Mouse (Mus musculus): ENCODE data around the gene Pifo. TPM values are rescaled to one million over a fixed set of nuclear protein-coding genes. Genes with fewer than 3 reads are reported as not detected.
A peak's percentile ranks its signal among the peaks of the same experiment; 100 is the strongest.
"Not testable (repeated sequence)": the region's sequence is repeated elsewhere in the genome, so short reads cannot be mapped to it uniquely, and the experiment has no call there.

Pifo gene
- polyA plus RNA-seq, 1 experiment = 1.5 TPM

GRCm38 (mm10) chr3:105994730-105995129 lies 19.7 kb downstream of the Pifo start:
- Histone ChIP-seq H3K4me3 (ENCODE audit: insufficient read depth, low read length) (no peak overlapping the region), H3K4me1 (ENCODE audit: control insufficient read depth, insufficient read depth, low read length) (no peaks in the 10 kb centered on the region), H3K27ac (ENCODE audit: insufficient read depth, low read length) (no peak overlapping the region)
- TF ChIP-seq CTCF (IDR thresholded peaks at IDR 0.05; ENCODE audit: extremely low read depth, insufficient read depth, low read length) (no peak), POLR2A (IDR thresholded peaks at IDR 0.05; ENCODE audit: extremely low read depth, insufficient read depth, low read length) (no peak)

GRCm38 (mm10) chr3:105991653-105992283 lies 22.7 kb downstream of the Pifo start:
- TF ChIP-seq CTCF (IDR thresholded peaks at IDR 0.05; ENCODE audit: extremely low read depth, insufficient read depth, low read length) = peak; percentile 13; the same call in 1 of the 2 replicates
- no peak for TF ChIP-seq POLR2A (IDR thresholded peaks at IDR 0.05; ENCODE audit: extremely low read depth, insufficient read depth, low read length)
- H3K4me1 ChIP-seq (ENCODE audit: control insufficient read depth, insufficient read depth, low read length) = no peaks in the 10 kb centered on the region
- no peak overlapping the region for H3K27ac ChIP-seq (ENCODE audit: insufficient read depth, low read length)
- H3K4me3 ChIP-seq (ENCODE audit: insufficient read depth, low read length) = no peak overlapping the region

- H3K4me1 ChIP-seq (ENCODE audit: control insufficient read depth, insufficient read depth, low read length); H3K4me3 ChIP-seq (ENCODE audit: insufficient read depth, low read length); H3K27ac ChIP-seq (ENCODE audit: insufficient read depth, low read length): not testable (repeated sequence)
Observed at GRCm38 (mm10) chr3:105989611-105990010, 24.8 kb downstream of the Pifo start.

- Histone ChIP-seq H3K27ac (ENCODE audit: insufficient read depth, low read length) (no peak overlapping the region), H3K4me1 (ENCODE audit: control insufficient read depth, insufficient read depth, low read length) (no peaks in the 10 kb centered on the region), H3K4me3 (ENCODE audit: insufficient read depth, low read length) (no peak overlapping the region)
- TF ChIP-seq POLR2A (IDR thresholded peaks at IDR 0.05; ENCODE audit: extremely low read depth, insufficient read depth, low read length) (no peak), CTCF (IDR thresholded peaks at IDR 0.05; ENCODE audit: extremely low read depth, insufficient read depth, low read length) (no peak)
Observed at GRCm38 (mm10) chr3:105974174-105974573, 40.3 kb downstream of the Pifo start.

- no peak within 1 kb of the TSS for H3K27ac ChIP-seq (ENCODE audit: insufficient read depth, low read length)
- TF ChIP-seq CTCF (IDR thresholded peaks at IDR 0.05; ENCODE audit: extremely low read depth, insufficient read depth, low read length) (no peak), POLR2A (IDR thresholded peaks at IDR 0.05; ENCODE audit: extremely low read depth, insufficient read depth, low read length) (no peak)
- no peaks in the 10 kb centered on the region for H3K4me1 ChIP-seq (ENCODE audit: control insufficient read depth, insufficient read depth, low read length)
- H3K4me3 ChIP-seq (ENCODE audit: insufficient read depth, low read length) = no peak within 1 kb of the TSS
Observed at GRCm38 (mm10) chr3:105973411-105973810, 41.0 kb downstream of the Pifo start, which contains the start of gene Ovgp1. Gene Ovgp1 (plus strand): TSS chr3:105973711.

- Histone ChIP-seq H3K4me1 (ENCODE audit: control insufficient read depth, insufficient read depth, low read length) (no peaks in the 10 kb centered on the region), H3K4me3 (ENCODE audit: insufficient read depth, low read length) (no peak overlapping the region), H3K27ac (ENCODE audit: insufficient read depth, low read length) (no peak overlapping the region)
- TF ChIP-seq POLR2A (IDR thresholded peaks at IDR 0.05; ENCODE audit: extremely low read depth, insufficient read depth, low read length) (no peak), CTCF (IDR thresholded peaks at IDR 0.05; ENCODE audit: extremely low read depth, insufficient read depth, low read length) (no peak)
Observed at GRCm38 (mm10) chr3:105971831-105972446, 42.5 kb downstream of the Pifo start.

GRCm38 (mm10) chr3:105960700-105961099 lies 53.7 kb downstream of the Pifo start:
- Histone ChIP-seq H3K27ac (ENCODE audit: insufficient read depth, low read length) (no peak overlapping the region), H3K4me3 (ENCODE audit: insufficient read depth, low read length) (no peak overlapping the region), H3K4me1 (ENCODE audit: control insufficient read depth, insufficient read depth, low read length) (peaks cover 6% of the 10 kb centered on the region; the same call in 1 of the 2 replicates)
- no peak for TF ChIP-seq CTCF (IDR thresholded peaks at IDR 0.05; ENCODE audit: extremely low read depth, insufficient read depth, low read length)
- no peak for TF ChIP-seq POLR2A (IDR thresholded peaks at IDR 0.05; ENCODE audit: extremely low read depth, insufficient read depth, low read length)

- TF ChIP-seq CTCF (IDR thresholded peaks at IDR 0.05; ENCODE audit: extremely low read depth, insufficient read depth, low read length) (no peak), POLR2A (IDR thresholded peaks at IDR 0.05; ENCODE audit: extremely low read depth, insufficient read depth, low read length) (no peak)
- Histone ChIP-seq H3K27ac (ENCODE audit: insufficient read depth, low read length) (peak within 1 kb of the TSS; percentile 96), H3K4me3 (ENCODE audit: insufficient read depth, low read length) (peak within 1 kb of the TSS; percentile 94), H3K4me1 (ENCODE audit: control insufficient read depth, insufficient read depth, low read length) (peaks cover 6% of the 10 kb centered on the region; the same call in 1 of the 2 replicates)
Observed at GRCm38 (mm10) chr3:105959999-105960398, 54.4 kb downstream of the Pifo start, which contains the start of gene Atp5f1. Gene Atp5f1 (minus strand): TSS chr3:105960099.

- TF ChIP-seq CTCF (IDR thresholded peaks at IDR 0.05; ENCODE audit: extremely low read depth, insufficient read depth, low read length) (no peak), POLR2A (IDR thresholded peaks at IDR 0.05; ENCODE audit: extremely low read depth, insufficient read depth, low read length) (no peak)
Observed at GRCm38 (mm10) chr3:105959585-105959984, 54.9 kb downstream of the Pifo start.

GRCm38 (mm10) chr3:105958974-105959580 lies 55.4 kb downstream of the Pifo start, which contains the start of gene Wdr77:
Gene Wdr77 (plus strand): TSS chr3:105959369.
- H3K4me3 ChIP-seq (ENCODE audit: insufficient read depth, low read length) = peak within 1 kb of the TSS; percentile 94
- peak within 1 kb of the TSS; percentile 96 for H3K27ac ChIP-seq (ENCODE audit: insufficient read depth, low read length)
- TF ChIP-seq POLR2A (IDR thresholded peaks at IDR 0.05; ENCODE audit: extremely low read depth, insufficient read depth, low read length) = peak; percentile 79
- no peak for TF ChIP-seq CTCF (IDR thresholded peaks at IDR 0.05; ENCODE audit: extremely low read depth, insufficient read depth, low read length)
- peaks cover 6% of the 10 kb centered on the region; the same call in 1 of the 2 replicates for H3K4me1 ChIP-seq (ENCODE audit: control insufficient read depth, insufficient read depth, low read length)

More at GRCm38 (mm10) chr3:105959585-105959984, 54.9 kb downstream of the Pifo start:
- H3K27ac ChIP-seq (ENCODE audit: insufficient read depth, low read length) = no peak overlapping the region
- H3K4me1 ChIP-seq (ENCODE audit: control insufficient read depth, insufficient read depth, low read length) = peaks cover 6% of the 10 kb centered on the region; the same call in 1 of the 2 replicates
- peak overlapping the region; percentile 94 for H3K4me3 ChIP-seq (ENCODE audit: insufficient read depth, low read length)

Measured in cortical plate, adult 2 months (tissue).